ENCODE assay signal across 25 mouse cellular contexts in genomic region chr2:12802667-12803066, GRCm38 (mm10).
"Had no signal": no experiment of that assay in that cellular context is flagged by ENCODE, and none has a peak within 500 bp of the region (broad histone marks: within the 10 kb centered on the region; RNA-seq: fewer than 3 reads in every experiment).

No protein-coding gene starts in this region.

- ATAC-seq: hindbrain, postnatal 0 days; intestine, embryonic 16.5 days had no signal

- H3K4me2 ChIP-seq: heart, embryonic 12.5 days; hindbrain, embryonic 12.5 days; hindbrain, embryonic 15.5 days; kidney, embryonic 15.5 days; limb, embryonic 12.5 days; liver, embryonic 11.5 days had no signal

- H3K27me3 ChIP-seq: heart, embryonic 12.5 days; hindbrain, embryonic 12.5 days; hindbrain, embryonic 15.5 days; kidney, embryonic 15.5 days; limb, embryonic 12.5 days had no signal

- H3K36me3 ChIP-seq: heart, embryonic 10.5 days; heart, embryonic 12.5 days; hindbrain, embryonic 12.5 days; hindbrain, embryonic 15.5 days; kidney, embryonic 15.5 days; limb, embryonic 10.5 days; limb, embryonic 12.5 days had no signal

- H3K27ac ChIP-seq: gastrocnemius, adult 2 months; heart, embryonic 10.5 days; hindbrain, embryonic 12.5 days; hindbrain, embryonic 15.5 days; hindbrain, postnatal 0 days; kidney, embryonic 15.5 days; kidney, postnatal 0 days; limb, embryonic 10.5 days; limb, embryonic 12.5 days had no signal

- H3K9ac ChIP-seq: heart, embryonic 12.5 days; hindbrain, embryonic 12.5 days; hindbrain, embryonic 15.5 days; kidney, embryonic 15.5 days; limb, embryonic 12.5 days had no signal

- H3K4me3 ChIP-seq: gastrocnemius, adult 2 months; heart, embryonic 10.5 days; heart, embryonic 12.5 days; hindbrain, embryonic 12.5 days; hindbrain, embryonic 15.5 days; kidney, embryonic 15.5 days; limb, embryonic 10.5 days; limb, embryonic 12.5 days had no signal

- DNase-seq: gastrocnemius, adult 2 months; gastrocnemius, postnatal 10 days; gastrocnemius, postnatal 25 days; heart, adult 18-20 months; heart, postnatal 10 days; heart, postnatal 36 days; kidney, adult 11 months; kidney, adult 2 months; kidney, adult 9 months; kidney, postnatal 14 days; kidney, postnatal 36 days; layer of hippocampus, adult 9-11 months; layer of hippocampus, postnatal 36 days; liver had no signal

- H3K9me3 ChIP-seq: heart, embryonic 10.5 days; heart, embryonic 12.5 days; hindbrain, embryonic 12.5 days; hindbrain, embryonic 15.5 days; kidney, embryonic 15.5 days; limb, embryonic 10.5 days; limb, embryonic 12.5 days had no signal

- H3K4me1 ChIP-seq: heart, embryonic 10.5 days; heart, embryonic 12.5 days; hindbrain, embryonic 12.5 days; hindbrain, embryonic 15.5 days; kidney, embryonic 15.5 days; limb, embryonic 10.5 days; limb, embryonic 12.5 days had no signal
